ENCODE assay signal across 29 mouse cellular contexts in genomic region chr1:58091213-58091612, GRCm38 (mm10). TPM values are rescaled to one million over a fixed set of nuclear protein-coding genes. Genes with fewer than 3 reads are reported as not detected.
"Had no signal": no experiment of that assay in that cellular context is flagged by ENCODE, and none has a peak within 500 bp of the region (broad histone marks: within the 10 kb centered on the region; RNA-seq: fewer than 3 reads in every experiment).

No protein-coding gene starts in this region.

- H3K4me1 ChIP-seq: heart, embryonic 15.5 days; hindbrain, embryonic 13.5 days; hindbrain, embryonic 15.5 days; kidney, embryonic 15.5 days had no signal

- H3K4me2 ChIP-seq: heart, embryonic 11.5 days; heart, embryonic 13.5 days; heart, embryonic 15.5 days; hindbrain, embryonic 13.5 days; hindbrain, embryonic 15.5 days; kidney, embryonic 15.5 days; limb, embryonic 13.5 days; limb, embryonic 15.5 days had no signal

- ATAC-seq: hindbrain, postnatal 0 days; intestine, embryonic 16.5 days had no signal

- H3K27ac ChIP-seq: gastrocnemius, adult 2 months; heart, embryonic 13.5 days; heart, embryonic 15.5 days; hindbrain, embryonic 13.5 days; hindbrain, embryonic 15.5 days; hindbrain, postnatal 0 days; kidney, embryonic 15.5 days; kidney, postnatal 0 days; limb, embryonic 13.5 days; limb, embryonic 15.5 days; liver, embryonic 14.5 days had no signal

- H3K9me3 ChIP-seq: heart, embryonic 13.5 days; heart, embryonic 15.5 days; hindbrain, embryonic 13.5 days; hindbrain, embryonic 15.5 days; kidney, embryonic 15.5 days; limb, embryonic 13.5 days; limb, embryonic 15.5 days had no signal

- H3K9ac ChIP-seq: heart, embryonic 13.5 days; heart, embryonic 15.5 days; hindbrain, embryonic 13.5 days; hindbrain, embryonic 15.5 days; kidney, embryonic 15.5 days; limb, embryonic 13.5 days; limb, embryonic 15.5 days; liver, embryonic 14.5 days had no signal

- DNase-seq: gastrocnemius, adult 2 months; gastrocnemius, postnatal 10 days; gastrocnemius, postnatal 25 days; heart, adult 18-20 months; heart, postnatal 14 days; heart, postnatal 36 days; kidney, adult 11 months; kidney, adult 2 months; kidney, adult 9 months; kidney, postnatal 14 days; kidney, postnatal 36 days; layer of hippocampus, adult 9-11 months; layer of hippocampus, postnatal 36 days; left cerebral cortex, postnatal 4 days had no signal

- H3K27me3 ChIP-seq: heart, embryonic 15.5 days; hindbrain, embryonic 13.5 days; hindbrain, embryonic 15.5 days; kidney, embryonic 15.5 days; limb, embryonic 13.5 days; limb, embryonic 15.5 days had no signal

- H3K4me3 ChIP-seq: gastrocnemius, adult 2 months; heart, embryonic 13.5 days; heart, embryonic 15.5 days; hindbrain, embryonic 13.5 days; hindbrain, embryonic 15.5 days; kidney, embryonic 15.5 days; limb, embryonic 13.5 days; limb, embryonic 15.5 days had no signal

- H3K36me3 ChIP-seq: heart, embryonic 13.5 days; heart, embryonic 15.5 days; hindbrain, embryonic 13.5 days; hindbrain, embryonic 15.5 days; kidney, embryonic 15.5 days; limb, embryonic 13.5 days; limb, embryonic 15.5 days had no signal

RNA-seq across cellular contexts. Expression of gene Aox3, which starts 21.7 kb away (rescaled TPM):
- total RNA-seq: hematopoietic stem cell, adult 5-6 weeks had no signal
- polyA plus RNA-seq: heart, embryonic 11.5 days; hindbrain, embryonic 11.5 days; large intestine, adult 2 months had no signal
